In the genomic region with DNA sequence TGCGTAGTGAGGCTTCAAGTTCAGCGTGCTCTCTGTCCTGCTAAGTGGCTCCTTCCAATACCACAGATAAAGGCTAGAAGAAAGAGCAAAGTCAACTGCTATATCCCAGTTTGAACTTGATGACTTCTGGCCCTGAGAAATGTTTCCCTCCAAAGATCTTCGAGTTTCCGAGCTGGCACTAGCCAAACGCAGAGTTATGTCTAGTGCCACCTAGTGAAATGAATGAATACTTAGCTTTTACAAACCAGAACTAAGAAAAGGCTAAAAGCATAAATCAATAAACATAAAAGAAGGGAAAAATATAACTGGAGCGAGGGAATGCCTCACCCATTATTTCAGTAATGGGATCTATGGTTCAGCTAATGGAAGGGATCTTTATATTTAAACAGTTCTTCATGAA, we compare ENCODE assay signal across 13 mouse cellular contexts.
DNase-seq lines count a peak whose midpoint lies in the region; ATAC-seq and TF ChIP-seq lines count a peak whose summit lies in the region.
"Had no signal": no experiment of that assay in that cellular context is flagged by ENCODE, and none has a peak within 500 bp of the region (broad histone marks: within the 10 kb centered on the region; RNA-seq: fewer than 3 reads in every experiment).

No protein-coding gene starts in this region.

- no peaks in the 10 kb centered on the region for H3K4me1 ChIP-seq in intestine, postnatal 0 days (replicated peaks; ENCODE audit: control insufficient read depth, insufficient read depth, low read length)
- no peaks in the 10 kb centered on the region for H3K4me1 ChIP-seq in intestine, embryonic 16.5 days (ENCODE audit: control insufficient read depth, insufficient read depth, low read length)
- H3K4me1 ChIP-seq in midbrain, embryonic 14.5 days (ENCODE audit: control insufficient read depth, insufficient read depth, low read length): 0 out of 2 replicates have a peak, but pooled peaks cover 3% of the 10 kb centered on the region
- no peaks in the 10 kb centered on the region for H3K4me1 ChIP-seq in midbrain, embryonic 16.5 days (ENCODE audit: control insufficient read depth, insufficient read depth, low read length)
- no peaks in the 10 kb centered on the region for H3K4me1 ChIP-seq in stomach, postnatal 0 days (replicated peaks; ENCODE audit: control insufficient read depth, insufficient read depth)
- H3K4me1 ChIP-seq: heart, embryonic 15.5 days; stomach, embryonic 15.5 days had no signal

- H3K9ac ChIP-seq in intestine, postnatal 0 days (ENCODE audit: low read depth, low read length): no peak overlapping the region
- H3K9ac ChIP-seq in intestine, embryonic 16.5 days (ENCODE audit: low read depth, low read length): no peak overlapping the region
- H3K9ac ChIP-seq in midbrain, embryonic 14.5 days (replicated peaks; ENCODE audit: low read length): no peak overlapping the region
- no peak overlapping the region for H3K9ac ChIP-seq in midbrain, embryonic 16.5 days (ENCODE audit: low read depth, low read length)
- no peak overlapping the region for H3K9ac ChIP-seq in stomach, postnatal 0 days (ENCODE audit: low read length)
- H3K9ac ChIP-seq: embryonic facial prominence, embryonic 13.5 days; heart, embryonic 15.5 days; stomach, embryonic 15.5 days had no signal

- WGBS in intestine, postnatal 0 days: 37% methylated on average over 6 of the region's 6 CpGs
- WGBS in intestine, embryonic 16.5 days: 41% methylated on average over 6 of the region's 6 CpGs
- 56% methylated on average over 6 of the region's 6 CpGs for WGBS in midbrain, embryonic 14.5 days
- WGBS in midbrain, embryonic 16.5 days: 47% methylated on average over 6 of the region's 6 CpGs
- WGBS in stomach, postnatal 0 days: 40% methylated on average over 6 of the region's 6 CpGs

- H3K36me3 ChIP-seq in intestine, postnatal 0 days (ENCODE audit: control insufficient read depth, insufficient read depth): no peaks in the 10 kb centered on the region
- no peaks in the 10 kb centered on the region for H3K36me3 ChIP-seq in intestine, embryonic 16.5 days (ENCODE audit: control insufficient read depth, insufficient read depth, low read length)
- H3K36me3 ChIP-seq in midbrain, embryonic 14.5 days (ENCODE audit: control insufficient read depth, insufficient read depth, low read length): no peaks in the 10 kb centered on the region
- H3K36me3 ChIP-seq in midbrain, embryonic 16.5 days (ENCODE audit: control insufficient read depth, insufficient read depth, low read length): no peaks in the 10 kb centered on the region
- no peaks in the 10 kb centered on the region for H3K36me3 ChIP-seq in stomach, postnatal 0 days (ENCODE audit: control insufficient read depth, insufficient read depth, low read length)
- H3K36me3 ChIP-seq: embryonic facial prominence, embryonic 13.5 days; heart, embryonic 15.5 days; stomach, embryonic 15.5 days had no signal

- no peak overlapping the region for H3K4me3 ChIP-seq in intestine, postnatal 0 days (ENCODE audit: low read depth, low read length)
- no peak overlapping the region for H3K4me3 ChIP-seq in intestine, embryonic 16.5 days (ENCODE audit: low read length)
- H3K4me3 ChIP-seq in midbrain, embryonic 14.5 days (replicated peaks; ENCODE audit: low read depth, low read length): no peak overlapping the region
- H3K4me3 ChIP-seq in midbrain, embryonic 16.5 days (ENCODE audit: low read depth, low read length): no peak overlapping the region
- no peak overlapping the region for H3K4me3 ChIP-seq in stomach, postnatal 0 days (ENCODE audit: low read depth, low read length)
- H3K4me3 ChIP-seq: embryonic facial prominence, embryonic 13.5 days; heart, embryonic 15.5 days; stomach, embryonic 15.5 days had no signal

- H3K4me2 ChIP-seq in intestine, postnatal 0 days (replicated peaks; ENCODE audit: low read depth): no peak overlapping the region
- no peak overlapping the region for H3K4me2 ChIP-seq in intestine, embryonic 16.5 days (ENCODE audit: low read depth, low read length)
- H3K4me2 ChIP-seq in midbrain, embryonic 14.5 days (ENCODE audit: low read length): no peak overlapping the region
- H3K4me2 ChIP-seq in midbrain, embryonic 16.5 days (ENCODE audit: low read length): no peak overlapping the region
- no peak overlapping the region for H3K4me2 ChIP-seq in stomach, postnatal 0 days (replicated peaks; ENCODE audit: low read depth)
- H3K4me2 ChIP-seq: embryonic facial prominence, embryonic 13.5 days; heart, embryonic 15.5 days; stomach, embryonic 15.5 days had no signal

- H3K9me3 ChIP-seq in intestine, postnatal 0 days (ENCODE audit: control insufficient read depth): no peaks in the 10 kb centered on the region
- H3K9me3 ChIP-seq in intestine, embryonic 16.5 days (ENCODE audit: control insufficient read depth, low read length): no peaks in the 10 kb centered on the region
- H3K9me3 ChIP-seq in midbrain, embryonic 14.5 days (ENCODE audit: control insufficient read depth, low read length): no peaks in the 10 kb centered on the region
- H3K9me3 ChIP-seq in midbrain, embryonic 16.5 days (replicated peaks; ENCODE audit: control insufficient read depth, low read length, poor library complexity, severe bottlenecking): no peaks in the 10 kb centered on the region
- no peaks in the 10 kb centered on the region for H3K9me3 ChIP-seq in stomach, postnatal 0 days (ENCODE audit: control insufficient read depth, low read length)
- H3K9me3 ChIP-seq: embryonic facial prominence, embryonic 13.5 days; heart, embryonic 15.5 days; stomach, embryonic 15.5 days had no signal

- no peak for ATAC-seq in intestine, postnatal 0 days
- ATAC-seq in intestine, embryonic 16.5 days: no peak
- no peak for ATAC-seq in midbrain, embryonic 14.5 days (ENCODE audit: low FRiP score, low TSS enrichment)
- ATAC-seq in midbrain, embryonic 16.5 days: no peak
- ATAC-seq in stomach, postnatal 0 days (ENCODE audit: low FRiP score, low TSS enrichment): no peak

- H3K27ac ChIP-seq in intestine, postnatal 0 days (ENCODE audit: low read depth, low read length): no peak overlapping the region
- H3K27ac ChIP-seq in intestine, embryonic 16.5 days (ENCODE audit: low read length): no peak overlapping the region
- H3K27ac ChIP-seq in midbrain, embryonic 14.5 days (replicated peaks; ENCODE audit: low read depth, low read length): no peak overlapping the region
- no peak overlapping the region for H3K27ac ChIP-seq in midbrain, embryonic 16.5 days (ENCODE audit: low read length)
- H3K27ac ChIP-seq in stomach, postnatal 0 days (replicated peaks): no peak overlapping the region
- H3K27ac ChIP-seq: embryonic facial prominence, embryonic 13.5 days; heart, embryonic 15.5 days; stomach, embryonic 15.5 days had no signal

- peak; percentile 58 for DNase-seq in embryo, embryonic 10 days (ENCODE audit: low spot score)
- DNase-seq in embryo, embryonic 9.5 days (ENCODE audit: extremely low spot score): no peak
- peak; percentile 80 for DNase-seq in midbrain, embryonic 14.5 days
- DNase-seq in stomach, postnatal 0 days (ENCODE audit: low spot score): no peak
- DNase-seq in testis, postnatal 14 days (ENCODE audit: low spot score): no peak
- DNase-seq: kidney, postnatal 10 days; right cerebral cortex, adult 18-20 months had no signal

- TF ChIP-seq CTCF in intestine, postnatal 0 days (IDR thresholded peaks at IDR 0.05; ENCODE audit: low read depth): peak; percentile 69
- TF ChIP-seq CTCF in stomach, postnatal 0 days (IDR thresholded peaks at IDR 0.05; ENCODE audit: low read depth): peak; percentile 79

- TF ChIP-seq EP300 in stomach, postnatal 0 days (optimal IDR thresholded peaks at IDR 0.05): no peak

- no peaks in the 10 kb centered on the region for H3K27me3 ChIP-seq in intestine, postnatal 0 days (replicated peaks; ENCODE audit: control insufficient read depth, insufficient read depth, low read length)
- H3K27me3 ChIP-seq in intestine, embryonic 16.5 days (replicated peaks; ENCODE audit: control insufficient read depth, insufficient read depth, low read length): no peaks in the 10 kb centered on the region
- H3K27me3 ChIP-seq in midbrain, embryonic 14.5 days (ENCODE audit: control insufficient read depth, insufficient read depth, low read length): no peaks in the 10 kb centered on the region
- H3K27me3 ChIP-seq in midbrain, embryonic 16.5 days (ENCODE audit: control insufficient read depth, insufficient read depth, low read depth, low read length): no peaks in the 10 kb centered on the region
- H3K27me3 ChIP-seq in stomach, postnatal 0 days (ENCODE audit: control insufficient read depth, insufficient read depth, low read length): no peaks in the 10 kb centered on the region
- H3K27me3 ChIP-seq: embryonic facial prominence, embryonic 13.5 days; heart, embryonic 15.5 days; stomach, embryonic 15.5 days had no signal

Comparison
In these comparisons a context has a peak if more than half of its experiments do, and no peak if none do; other contexts are left out.
1. DNase-seq: peak in embryo, embryonic 10 days (single experiment) and midbrain, embryonic 14.5 days (single experiment); none in embryo, embryonic 9.5 days (single experiment), stomach, postnatal 0 days (single experiment) and testis, postnatal 14 days (single experiment).